In genomic region chr6:41202302-41202701, GRCm38 (mm10) we compare ENCODE assay signal across 25 mouse cellular contexts.
"Had no signal": no experiment of that assay in that cellular context is flagged by ENCODE, and none has a peak within 500 bp of the region (broad histone marks: within the 10 kb centered on the region; RNA-seq: fewer than 3 reads in every experiment).

No protein-coding gene starts in this region.

- H3K9me3 ChIP-seq: heart, embryonic 12.5 days; hindbrain, embryonic 10.5 days; hindbrain, embryonic 12.5 days; intestine, embryonic 15.5 days; limb, embryonic 10.5 days; limb, embryonic 12.5 days; liver, embryonic 13.5 days had no signal

- H3K36me3 ChIP-seq: heart, embryonic 10.5 days; heart, embryonic 12.5 days; hindbrain, embryonic 10.5 days; hindbrain, embryonic 12.5 days; intestine, embryonic 15.5 days; limb, embryonic 10.5 days; limb, embryonic 12.5 days; liver, embryonic 13.5 days had no signal

- H3K4me1 ChIP-seq: heart, embryonic 10.5 days; heart, embryonic 12.5 days; hindbrain, embryonic 10.5 days; hindbrain, embryonic 12.5 days; intestine, embryonic 15.5 days; limb, embryonic 10.5 days; limb, embryonic 12.5 days; liver, embryonic 13.5 days had no signal

- H3K27me3 ChIP-seq: heart, embryonic 12.5 days; hindbrain, embryonic 12.5 days; intestine, embryonic 15.5 days; limb, embryonic 12.5 days; liver, embryonic 13.5 days had no signal

- DNase-seq: gastrocnemius, postnatal 14 days; gastrocnemius, postnatal 36 days; heart, adult 18-20 months; heart, postnatal 10 days; heart, postnatal 4 days; kidney, adult 18-20 months; kidney, adult 8-10 months; kidney, postnatal 10 days; kidney, postnatal 25 days; kidney, postnatal 4 days; layer of hippocampus, postnatal 36 days; liver; liver, embryonic 13.5 days had no signal

- ATAC-seq: hindbrain, postnatal 0 days; intestine, embryonic 15.5 days; intestine, postnatal 0 days had no signal

- H3K9ac ChIP-seq: heart, embryonic 12.5 days; hindbrain, embryonic 12.5 days; hindbrain, embryonic 14.5 days; intestine, embryonic 15.5 days; limb, embryonic 12.5 days; liver, embryonic 13.5 days had no signal

- H3K4me2 ChIP-seq: heart, embryonic 12.5 days; hindbrain, embryonic 12.5 days; hindbrain, embryonic 14.5 days; intestine, embryonic 15.5 days; limb, embryonic 12.5 days; liver, embryonic 11.5 days; liver, embryonic 13.5 days had no signal

- H3K27ac ChIP-seq: heart, embryonic 10.5 days; hindbrain, embryonic 10.5 days; hindbrain, embryonic 12.5 days; hindbrain, embryonic 14.5 days; hindbrain, postnatal 0 days; intestine, embryonic 15.5 days; layer of hippocampus, adult 2 months; limb, embryonic 10.5 days; limb, embryonic 12.5 days; liver, embryonic 13.5 days had no signal

- H3K4me3 ChIP-seq: heart, embryonic 10.5 days; heart, embryonic 12.5 days; hindbrain, embryonic 10.5 days; hindbrain, embryonic 12.5 days; intestine, embryonic 15.5 days; layer of hippocampus, adult 2 months; limb, embryonic 10.5 days; limb, embryonic 12.5 days; liver, embryonic 13.5 days had no signal
